Mouse (Mus musculus) kidney, embryonic 16.5 days (tissue): ENCODE measurements around the gene Epha8. TPM values are rescaled to one million over a fixed set of nuclear protein-coding genes. Genes with fewer than 3 reads are reported as not detected.

Source experiments
- ATAC-seq: fragments of 200-750 bp; cut with Nextera tagmentation; 2 replicates; pipeline ENCODE4 v1.8.0; 2017; ENCODE audit warnings: moderate TSS enrichment; ENCODE audit not compliant: low FRiP score, low TSS enrichment
- H3K27ac ChIP-seq: fragments of 300-500 bp; sonication (generic); 2 replicates; pipeline ENCODE4 v1.5.1; 2014; ENCODE audit warnings: low read length
- H3K27me3 ChIP-seq: fragments of 300-500 bp; sonication (generic); 2 replicates; pipeline ENCODE4 v1.6.1; 2014; ENCODE audit warnings: low read length, control low read depth, mixed read lengths; ENCODE audit not compliant: insufficient read depth
- H3K36me3 ChIP-seq: fragments of 300-500 bp; sonication (generic); 2 replicates; pipeline ENCODE4 v1.6.1; 2014; ENCODE audit warnings: low read length, control low read depth, mixed read lengths; ENCODE audit not compliant: insufficient read depth
- H3K4me1 ChIP-seq: fragments of 300-500 bp; sonication (generic); 2 replicates; pipeline ENCODE4 v1.6.1; 2014; ENCODE audit warnings: low read length, control low read depth, mixed read lengths; ENCODE audit not compliant: insufficient read depth
- H3K4me2 ChIP-seq: fragments of 300-500 bp; sonication (generic); replicated peaks from 2 replicates; pipeline ENCODE4 v1.6.1; 2014; ENCODE audit warnings: low read depth, low read length
- H3K4me3 ChIP-seq: fragments of 300-500 bp; sonication (generic); 2 replicates; pipeline ENCODE4 v1.5.1; 2014; ENCODE audit warnings: mild to moderate bottlenecking, low read length
- H3K9ac ChIP-seq: fragments of 300-500 bp; sonication (generic); replicated peaks from 2 replicates; pipeline ENCODE4 v1.6.1; 2014; ENCODE audit warnings: low read length
- H3K9me3 ChIP-seq: fragments of 300-500 bp; sonication (generic); 2 replicates; pipeline ENCODE4 v1.6.1; 2016; ENCODE audit warnings: low read length, control low read depth
- WGBS: fragments of 180-500 bp; shearing (Covaris S2); extraction: QIAGEN DNeasy Blood & Tissue Kit; methylation state at CpG from one replicate; pipeline ENCODE4 v1.1.7; 2014; 5-methylcytosine and 5-hydroxymethylcytosine counted together
- polyA plus RNA-seq: library from polyadenylated mRNA; unstranded; fragments of >200 nt; fragmentation: Nextera tagmentation; extraction: Ambion mirVana; gene quantifications from 2 replicates; pipeline ENCODE4 v1.2.1, GENCODE M21; 2015

Gene Epha8
- polyA plus RNA-seq, 1 experiment from 2014 or later = 0.50 TPM

DNA sequence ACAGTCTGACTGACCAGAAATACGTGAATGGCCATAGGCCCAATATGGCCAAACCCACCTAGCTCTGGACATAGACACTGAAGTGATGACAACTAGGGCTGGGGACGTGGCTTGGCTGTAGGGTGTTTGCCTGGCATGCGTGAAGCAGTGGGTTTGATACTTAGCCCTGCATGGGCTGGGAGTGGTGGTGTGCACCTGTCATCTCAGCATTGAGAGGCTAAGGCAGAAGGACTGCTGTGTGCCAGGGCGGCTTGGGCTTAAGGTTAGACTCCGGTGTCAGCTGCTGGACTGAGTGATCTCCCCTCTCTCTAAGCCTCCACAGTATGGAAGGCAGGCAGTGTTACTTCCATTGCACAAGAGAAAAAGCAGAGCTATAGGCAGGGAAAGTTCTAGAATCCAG, 18.7 kb downstream of the Epha8 start:
- Histone ChIP-seq H3K9me3 (no peaks in the 10 kb centered on the region), H3K4me3 (no peak overlapping the region), H3K36me3 (no peaks in the 10 kb centered on the region), H3K4me2 (no peak overlapping the region), H3K27me3 (0 out of 2 replicates have a peak, but pooled peaks cover 7% of the 10 kb centered on the region), H3K27ac (no peak overlapping the region), H3K9ac (no peak overlapping the region), H3K4me1 (peaks cover 3% of the 10 kb centered on the region; the same call in 1 of the 2 replicates)
- WGBS = 91% methylated on average over 5 of the region's 5 CpGs
- no peak for ATAC-seq

DNA sequence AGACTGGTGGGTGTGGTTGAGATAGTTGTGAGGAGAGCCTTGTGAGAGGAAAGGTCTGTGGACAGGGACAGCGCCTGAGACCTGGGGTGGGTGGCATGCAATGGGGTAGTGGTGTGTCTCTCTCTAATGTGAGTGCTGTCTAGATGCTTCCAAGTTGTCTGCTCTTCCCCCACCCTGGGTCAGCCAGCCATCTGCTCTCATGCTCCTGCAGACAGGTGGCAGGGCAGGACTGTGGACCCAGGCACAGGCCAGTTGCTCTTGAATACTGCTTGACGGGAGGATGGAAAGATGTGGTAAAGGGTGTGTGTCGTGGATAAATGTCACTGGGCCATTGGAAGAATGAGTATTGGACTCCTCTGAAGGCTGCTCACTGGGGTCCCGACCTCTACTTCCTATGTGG, 19.3 kb downstream of the Epha8 start:
- WGBS = 77% methylated on average over 4 of the region's 4 CpGs

DNA sequence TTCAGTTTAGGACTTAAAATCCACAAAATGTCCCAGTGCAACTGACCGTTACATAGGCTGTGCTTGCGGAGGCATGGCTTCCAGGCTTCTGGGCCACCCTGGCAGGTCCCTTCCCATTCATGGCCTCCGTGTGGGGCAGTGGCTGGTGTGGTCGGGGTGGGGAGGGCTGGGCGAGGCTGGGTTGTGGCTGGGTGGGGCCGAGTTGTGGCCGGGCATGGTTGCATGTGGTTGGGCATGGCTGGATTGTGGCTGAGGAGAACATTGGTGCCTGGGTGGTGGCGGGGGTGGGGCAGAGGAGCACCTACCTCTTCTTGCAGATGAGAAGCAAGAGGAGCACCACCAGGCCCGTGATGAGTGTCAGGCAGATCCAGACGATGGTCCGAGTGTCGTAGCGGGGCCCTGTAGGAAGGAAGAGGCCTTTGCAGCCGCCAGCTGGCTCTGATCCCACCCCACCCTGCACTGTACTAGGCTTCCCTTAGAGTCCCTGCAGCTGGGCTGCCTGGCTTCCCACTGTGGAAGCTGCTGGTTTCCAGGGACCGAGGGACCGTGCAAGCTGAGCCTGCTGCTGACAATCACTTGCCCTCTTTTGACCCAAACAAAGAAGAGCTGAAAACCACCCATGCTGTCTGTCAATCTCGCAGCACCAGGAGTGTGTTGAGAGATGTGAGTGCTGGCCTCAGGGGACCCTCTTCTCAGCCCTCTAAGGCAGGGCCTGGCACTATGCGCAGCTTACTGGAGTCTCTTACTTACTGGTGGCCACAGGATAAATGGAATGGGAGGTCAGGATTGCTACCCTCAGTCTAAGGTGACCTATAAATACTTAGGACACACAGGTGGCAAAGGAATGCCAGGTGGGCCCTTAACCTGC, 21.6 kb downstream of the Epha8 start:
- H3K36me3 ChIP-seq = no peaks in the 10 kb centered on the region
- H3K4me3 ChIP-seq = no peak overlapping the region
- H3K4me1 ChIP-seq = no peaks in the 10 kb centered on the region
- H3K27me3 ChIP-seq = no peaks in the 10 kb centered on the region
- H3K27ac ChIP-seq = no peak overlapping the region
- 60% methylated on average over 18 of the region's 18 CpGs for WGBS
- H3K9ac ChIP-seq = no peak overlapping the region
- ATAC-seq = no peak
- no peak overlapping the region for H3K4me2 ChIP-seq
- no peaks in the 10 kb centered on the region for H3K9me3 ChIP-seq

More for the DNA sequence above, 19.3 kb downstream of the Epha8 start:
- no peak overlapping the region for H3K9ac ChIP-seq
- H3K4me1 ChIP-seq = no peaks in the 10 kb centered on the region
- no peaks in the 10 kb centered on the region for H3K36me3 ChIP-seq
- no peak overlapping the region for H3K4me2 ChIP-seq
- H3K4me3 ChIP-seq = no peak overlapping the region
- H3K27ac ChIP-seq = no peak overlapping the region
- H3K27me3 ChIP-seq = 0 out of 2 replicates have a peak, but pooled peaks cover 5% of the 10 kb centered on the region
- no peaks in the 10 kb centered on the region for H3K9me3 ChIP-seq
- no peak for ATAC-seq

DNA sequence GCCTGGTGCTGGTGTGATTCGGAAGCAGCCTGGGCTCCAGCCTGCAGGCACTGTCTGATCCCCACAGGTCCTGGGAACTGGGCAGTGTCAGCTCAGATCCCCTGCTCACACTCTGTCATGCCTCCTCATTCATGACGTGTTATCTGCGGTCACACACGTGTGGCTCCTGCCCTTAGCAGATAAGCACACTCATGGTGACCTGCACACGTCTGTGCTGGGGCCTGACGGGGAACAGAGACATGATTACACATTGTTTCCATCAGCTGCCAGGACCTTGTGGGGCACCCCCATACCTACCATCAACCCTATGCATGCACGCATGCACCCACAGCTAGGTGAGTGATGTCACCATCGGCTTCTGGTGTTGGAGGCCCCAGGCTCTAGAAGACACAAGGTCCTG, 26.1 kb downstream of the Epha8 start:
- H3K9me3 ChIP-seq = no peaks in the 10 kb centered on the region
- no peak overlapping the region for H3K9ac ChIP-seq
- 82% methylated on average over 8 of the region's 8 CpGs for WGBS
- no peak for ATAC-seq
- H3K36me3 ChIP-seq = no peaks in the 10 kb centered on the region
- H3K4me3 ChIP-seq = no peak overlapping the region
- H3K27me3 ChIP-seq = peaks cover 6% of the 10 kb centered on the region
- no peak overlapping the region for H3K4me2 ChIP-seq
- no peaks in the 10 kb centered on the region for H3K4me1 ChIP-seq
- no peak overlapping the region for H3K27ac ChIP-seq

DNA sequence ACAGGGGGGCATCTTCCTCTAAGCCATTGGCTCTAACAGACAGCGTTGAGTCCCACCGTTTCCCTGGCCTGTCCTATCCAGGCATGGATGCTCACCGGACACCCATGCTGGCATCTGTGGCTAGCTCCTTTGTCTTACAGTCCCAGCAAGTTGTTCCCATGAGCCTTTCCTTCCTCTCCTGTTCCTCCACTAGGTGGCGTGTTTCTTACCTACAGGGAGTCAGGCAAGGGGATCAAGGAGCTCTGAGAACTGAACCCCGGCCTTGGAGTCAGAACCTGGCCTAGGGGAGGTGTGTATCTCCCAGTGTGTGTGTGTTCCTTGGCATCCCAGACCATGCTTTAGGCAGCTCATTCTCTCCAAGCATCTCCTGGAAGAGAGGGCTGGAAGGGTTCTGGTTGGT, 27.7 kb downstream of the Epha8 start:
- no peaks in the 10 kb centered on the region for H3K9me3 ChIP-seq
- no peaks in the 10 kb centered on the region for H3K36me3 ChIP-seq
- H3K27me3 ChIP-seq = peaks cover 11% of the 10 kb centered on the region
- no peak for ATAC-seq
- H3K4me1 ChIP-seq = no peaks in the 10 kb centered on the region
- H3K4me2 ChIP-seq = no peak overlapping the region
- H3K4me3 ChIP-seq = no peak overlapping the region
- WGBS = 17% methylated on average over 5 of the region's 5 CpGs
- no peak overlapping the region for H3K9ac ChIP-seq
- no peak overlapping the region for H3K27ac ChIP-seq

DNA sequence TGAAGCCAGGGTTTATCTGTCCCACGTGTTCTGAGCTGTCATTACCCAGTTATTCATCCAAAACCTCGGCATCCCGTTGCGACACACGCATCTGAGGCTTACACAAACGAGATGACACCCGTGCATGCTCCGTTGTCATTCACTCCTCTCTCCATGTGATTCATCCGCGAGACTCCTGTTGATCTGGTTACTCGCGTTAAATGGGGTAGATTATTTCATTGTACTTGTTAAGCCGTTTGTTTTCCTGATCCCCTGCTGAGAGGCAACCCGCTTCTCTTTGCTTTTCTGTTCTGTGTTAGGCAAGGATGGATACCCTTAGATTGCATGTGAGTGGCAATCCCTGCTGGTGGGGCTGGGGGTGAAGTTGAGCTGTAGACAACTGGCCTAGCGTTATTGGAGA, 30.8 kb downstream of the Epha8 start:
- H3K27me3 ChIP-seq = peaks cover 14% of the 10 kb centered on the region

DNA sequence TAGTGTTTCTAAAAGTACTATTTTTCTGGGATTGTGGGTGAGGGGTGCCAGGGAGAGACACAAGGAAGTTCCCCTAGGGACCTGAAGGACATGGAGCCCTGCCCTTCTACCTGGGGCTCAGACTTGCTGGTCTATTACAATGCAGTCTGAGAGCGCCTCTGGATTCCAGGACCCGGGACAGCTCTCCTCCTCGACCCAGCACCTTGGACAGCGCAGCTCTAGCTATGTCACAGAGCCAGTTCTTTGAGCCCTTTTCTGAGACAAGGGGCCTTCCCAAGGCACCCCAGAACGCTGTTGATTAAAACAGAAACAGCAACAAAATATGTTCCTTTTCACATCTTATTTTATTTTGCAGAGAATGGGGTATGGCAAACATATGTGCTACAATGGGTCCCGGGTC, 32.1 kb downstream of the Epha8 start:
- peaks cover 14% of the 10 kb centered on the region for H3K27me3 ChIP-seq
- H3K27ac ChIP-seq = no peak overlapping the region
- no peaks in the 10 kb centered on the region for H3K9me3 ChIP-seq
- no peaks in the 10 kb centered on the region for H3K36me3 ChIP-seq
- 5% methylated on average over 6 of the region's 6 CpGs for WGBS
- H3K4me1 ChIP-seq = no peaks in the 10 kb centered on the region
- H3K9ac ChIP-seq = no peak overlapping the region
- H3K4me2 ChIP-seq = no peak overlapping the region
- peak; percentile 39; the same call in 1 of the 2 replicates for ATAC-seq
- H3K4me3 ChIP-seq = no peak overlapping the region

More for the DNA sequence above, 30.8 kb downstream of the Epha8 start:
- no peaks in the 10 kb centered on the region for H3K9me3 ChIP-seq
- 27% methylated on average over 15 of the region's 15 CpGs for WGBS
- H3K27ac ChIP-seq = no peak overlapping the region
- H3K36me3 ChIP-seq = no peaks in the 10 kb centered on the region
- no peak overlapping the region for H3K9ac ChIP-seq
- ATAC-seq = no peak
- no peak overlapping the region for H3K4me2 ChIP-seq
- H3K4me3 ChIP-seq = no peak overlapping the region
- H3K4me1 ChIP-seq = no peaks in the 10 kb centered on the region

DNA sequence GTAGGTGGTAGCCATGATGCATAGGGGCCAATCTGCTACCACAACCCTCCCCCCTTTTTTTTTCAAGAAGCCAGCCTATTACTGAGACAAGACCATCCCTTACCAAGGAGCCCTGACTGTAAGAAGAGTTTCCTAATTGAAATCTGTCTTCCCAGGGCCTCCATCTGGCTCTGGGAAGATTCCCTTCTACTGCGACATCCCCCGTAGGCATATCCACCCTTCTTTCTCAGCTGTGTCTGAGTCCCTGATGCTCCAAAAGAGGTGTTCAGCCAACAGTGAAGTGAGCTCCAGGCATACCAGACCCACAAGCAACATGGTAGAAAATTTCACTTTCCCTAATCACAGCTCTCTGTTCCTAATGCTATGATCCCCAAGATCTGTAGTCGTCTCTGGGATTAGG, 37.1 kb downstream of the Epha8 start:
- no peaks in the 10 kb centered on the region for H3K9me3 ChIP-seq
- no peaks in the 10 kb centered on the region for H3K36me3 ChIP-seq
- WGBS = 75% methylated on average over 3 of the region's 3 CpGs
- peaks cover 9% of the 10 kb centered on the region; the same call in 1 of the 2 replicates for H3K27me3 ChIP-seq
- no peak overlapping the region for H3K9ac ChIP-seq
- ATAC-seq = no peak
- no peak overlapping the region for H3K4me2 ChIP-seq
- no peak overlapping the region for H3K27ac ChIP-seq
- peaks cover 10% of the 10 kb centered on the region; the same call in 1 of the 2 replicates for H3K4me1 ChIP-seq
- H3K4me3 ChIP-seq = no peak overlapping the region

DNA sequence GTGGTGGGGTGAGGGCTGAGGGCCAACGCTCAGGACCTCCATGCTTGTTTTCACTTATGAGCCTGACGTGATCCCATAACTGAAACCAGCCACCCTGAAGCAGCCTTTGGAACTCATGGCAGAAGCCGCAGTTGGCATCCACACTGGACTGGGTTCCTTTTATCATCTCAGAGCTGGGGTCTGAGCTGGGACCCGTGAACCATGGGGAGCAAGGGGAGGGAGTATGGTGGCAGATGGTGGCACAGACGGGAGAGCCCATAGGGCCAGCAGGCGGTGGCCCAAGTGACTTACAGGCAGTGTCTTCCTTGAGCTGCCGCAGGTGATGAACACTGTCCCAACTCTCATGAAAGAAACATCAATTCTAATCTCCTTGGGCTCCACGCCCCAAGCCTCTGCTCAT, 37.8 kb downstream of the Epha8 start:
- 85% methylated on average over 8 of the region's 8 CpGs for WGBS
- H3K36me3 ChIP-seq = no peaks in the 10 kb centered on the region
- H3K4me1 ChIP-seq = peaks cover 10% of the 10 kb centered on the region; the same call in 1 of the 2 replicates
- H3K9me3 ChIP-seq = no peaks in the 10 kb centered on the region
- H3K9ac ChIP-seq = no peak overlapping the region
- H3K27me3 ChIP-seq = peaks cover 12% of the 10 kb centered on the region; the same call in 1 of the 2 replicates
- H3K27ac ChIP-seq = no peak overlapping the region
- no peak overlapping the region for H3K4me2 ChIP-seq
- ATAC-seq = no peak
- no peak overlapping the region for H3K4me3 ChIP-seq

DNA sequence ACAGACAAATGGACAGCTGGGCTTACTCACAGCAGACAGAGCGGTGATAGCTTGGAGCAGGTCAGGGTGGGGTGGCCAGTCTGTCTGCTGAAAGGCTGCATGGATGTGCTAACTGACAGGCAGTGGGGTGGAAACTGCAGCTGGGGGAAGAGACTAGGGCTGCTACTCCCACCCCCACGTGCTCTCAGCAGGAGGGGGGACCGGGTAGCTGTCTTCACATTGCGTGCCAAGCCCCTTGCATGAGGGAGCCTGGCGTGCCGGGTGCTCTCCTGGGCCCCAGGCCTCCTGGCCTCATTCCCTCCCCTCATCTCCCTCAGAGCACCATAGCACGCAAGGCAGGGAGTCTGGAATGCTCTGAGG, 39.5 kb downstream of the Epha8 start:
- no peak overlapping the region for H3K4me3 ChIP-seq
- no peak overlapping the region for H3K27ac ChIP-seq
- no peaks in the 10 kb centered on the region for H3K9me3 ChIP-seq
- no peak overlapping the region for H3K9ac ChIP-seq
- H3K4me1 ChIP-seq = peaks cover 10% of the 10 kb centered on the region; the same call in 1 of the 2 replicates
- peak; percentile 52; the same call in 1 of the 2 replicates for ATAC-seq
- WGBS = 14% methylated on average over 6 of the region's 7 CpGs
- peaks cover 22% of the 10 kb centered on the region for H3K27me3 ChIP-seq
- no peaks in the 10 kb centered on the region for H3K36me3 ChIP-seq
- no peak overlapping the region for H3K4me2 ChIP-seq
